Comparison of ENCODE assay signal across 13 mouse cellular contexts in the genomic region with DNA sequence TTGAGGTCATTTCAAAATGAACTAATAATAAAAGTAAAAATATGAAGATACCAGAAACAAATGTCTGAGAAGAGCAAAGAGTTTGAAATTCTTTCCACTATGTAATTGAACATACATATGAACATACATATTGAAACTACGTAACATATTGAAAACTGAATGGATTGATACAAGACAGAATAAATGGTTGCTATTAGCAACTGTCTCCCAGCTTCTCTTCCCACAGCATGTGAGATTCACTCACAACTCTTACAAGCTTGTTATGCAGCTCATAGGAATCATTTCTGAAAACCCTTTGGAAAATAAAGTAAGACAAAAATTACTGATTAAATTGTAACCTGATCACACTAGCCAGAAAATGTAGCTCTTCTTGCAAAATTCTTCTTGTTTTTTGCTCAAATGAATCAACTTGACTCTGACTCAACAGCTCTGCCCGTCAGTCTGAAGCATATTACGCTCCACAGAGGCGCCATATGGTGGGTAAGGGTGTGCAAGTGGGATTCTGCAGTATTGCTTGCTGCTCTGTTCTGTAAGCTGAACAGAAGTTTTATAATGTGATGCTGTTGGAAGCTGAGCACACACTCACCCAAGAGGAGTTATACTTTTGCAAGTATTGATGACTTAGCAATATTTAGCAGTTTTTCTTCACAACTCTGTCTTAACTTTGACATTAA.
DNase-seq lines count a peak whose midpoint lies in the region; ATAC-seq and TF ChIP-seq lines count a peak whose summit lies in the region.
"Had no signal": no experiment of that assay in that cellular context is flagged by ENCODE, and none has a peak within 500 bp of the region (broad histone marks: within the 10 kb centered on the region; RNA-seq: fewer than 3 reads in every experiment).

No protein-coding gene starts in this region.

- H3K9me3 ChIP-seq in forebrain, embryonic 14.5 days (replicated peaks; ENCODE audit: control insufficient read depth, low read length) = no peaks in the 10 kb centered on the region
- no peaks in the 10 kb centered on the region for H3K9me3 ChIP-seq in forebrain, embryonic 10.5 days
- no peaks in the 10 kb centered on the region for H3K9me3 ChIP-seq in heart, embryonic 11.5 days (replicated peaks; ENCODE audit: control insufficient read depth, low read length)
- H3K9me3 ChIP-seq: stomach, embryonic 15.5 days had no signal

- peak; percentile 80; the same call in 1 of the 2 replicates for ATAC-seq in forebrain, embryonic 14.5 days
- no peak for ATAC-seq in heart, embryonic 11.5 days (replicated peaks; ENCODE audit: insufficient number of reproducible peaks, low FRiP score, low TSS enrichment)
- ATAC-seq: midbrain, embryonic 16.5 days had no signal

- no peaks in the 10 kb centered on the region for H3K4me1 ChIP-seq in forebrain, embryonic 14.5 days (ENCODE audit: control insufficient read depth, insufficient read depth, low read length)
- no peaks in the 10 kb centered on the region for H3K4me1 ChIP-seq in forebrain, embryonic 10.5 days
- no peaks in the 10 kb centered on the region for H3K4me1 ChIP-seq in heart, embryonic 11.5 days (ENCODE audit: control insufficient read depth, insufficient read depth, low read length)
- H3K4me1 ChIP-seq in kidney, adult 2 months (ENCODE audit: control insufficient read depth, insufficient read depth, low read length) = no peaks in the 10 kb centered on the region
- H3K4me1 ChIP-seq: heart, embryonic 13.5 days; stomach, embryonic 15.5 days had no signal

- WGBS in forebrain, embryonic 14.5 days = 74% methylated on average over 4 of the region's 4 CpGs
- WGBS in forebrain, embryonic 10.5 days = 89% methylated on average over 4 of the region's 4 CpGs
- WGBS in heart, embryonic 11.5 days (ENCODE audit: insufficient replicate concordance) = 83% methylated on average over 4 of the region's 4 CpGs
- 81% methylated on average over 4 of the region's 4 CpGs for WGBS in kidney, adult 2 months

- TF ChIP-seq POLR2A in kidney, adult 2 months (IDR thresholded peaks at IDR 0.05; ENCODE audit: low read depth, low read length) = no peak

- H3K4me3 ChIP-seq in forebrain, embryonic 14.5 days (ENCODE audit: low read depth, low read length) = no peak overlapping the region
- H3K4me3 ChIP-seq in forebrain, embryonic 10.5 days = no peak overlapping the region
- H3K4me3 ChIP-seq in heart, embryonic 11.5 days (ENCODE audit: low read depth, low read length) = no peak overlapping the region
- H3K4me3 ChIP-seq in kidney, adult 2 months (ENCODE audit: insufficient read depth, low read depth, low read length) = no peak overlapping the region
- H3K4me3 ChIP-seq: heart, embryonic 13.5 days; stomach, embryonic 15.5 days had no signal

- H3K9ac ChIP-seq in forebrain, embryonic 14.5 days (ENCODE audit: low read length) = no peak overlapping the region
- H3K9ac ChIP-seq in heart, embryonic 11.5 days (ENCODE audit: low read depth, low read length) = no peak overlapping the region
- H3K9ac ChIP-seq: heart, embryonic 13.5 days; liver, embryonic 14.5 days; stomach, embryonic 15.5 days had no signal

- no peaks in the 10 kb centered on the region for H3K27me3 ChIP-seq in forebrain, embryonic 14.5 days (replicated peaks; ENCODE audit: control insufficient read depth, insufficient read depth, low read length)
- no peaks in the 10 kb centered on the region for H3K27me3 ChIP-seq in forebrain, embryonic 10.5 days (ENCODE audit: poor library complexity, severe bottlenecking)
- H3K27me3 ChIP-seq in heart, embryonic 11.5 days (ENCODE audit: control insufficient read depth, insufficient read depth, low read length) = no peaks in the 10 kb centered on the region
- H3K27me3 ChIP-seq in kidney, adult 2 months (replicated peaks; ENCODE audit: control insufficient read depth, insufficient read depth, low read length) = no peaks in the 10 kb centered on the region
- H3K27me3 ChIP-seq: heart, embryonic 13.5 days; stomach, embryonic 15.5 days had no signal

- H3K4me2 ChIP-seq in forebrain, embryonic 14.5 days (ENCODE audit: low read length) = no peak overlapping the region
- no peak overlapping the region for H3K4me2 ChIP-seq in heart, embryonic 11.5 days
- H3K4me2 ChIP-seq: heart, embryonic 13.5 days; stomach, embryonic 15.5 days had no signal

- no peaks in the 10 kb centered on the region for H3K36me3 ChIP-seq in forebrain, embryonic 14.5 days (ENCODE audit: control insufficient read depth, insufficient read depth, low read length)
- H3K36me3 ChIP-seq in forebrain, embryonic 10.5 days (replicated peaks) = no peaks in the 10 kb centered on the region
- H3K36me3 ChIP-seq in heart, embryonic 11.5 days (ENCODE audit: control insufficient read depth, insufficient read depth, low read length) = no peaks in the 10 kb centered on the region
- no peaks in the 10 kb centered on the region for H3K36me3 ChIP-seq in kidney, adult 2 months (ENCODE audit: control insufficient read depth, insufficient read depth, low read length)
- H3K36me3 ChIP-seq: heart, embryonic 13.5 days; stomach, embryonic 15.5 days had no signal

- TF ChIP-seq CTCF in kidney, adult 2 months (conservative IDR thresholded peaks at IDR 0.05; ENCODE audit: insufficient read depth, insufficient read length, low read depth, low read length) = no peak

- H3K27ac ChIP-seq in forebrain, embryonic 14.5 days (ENCODE audit: low read depth, low read length) = no peak overlapping the region
- no peak overlapping the region for H3K27ac ChIP-seq in forebrain, embryonic 10.5 days
- no peak overlapping the region for H3K27ac ChIP-seq in heart, embryonic 11.5 days (ENCODE audit: low read depth, low read length)
- H3K27ac ChIP-seq in kidney, adult 2 months (ENCODE audit: insufficient read depth, low read depth, low read length) = no peak overlapping the region
- H3K27ac ChIP-seq: heart, embryonic 13.5 days; liver, embryonic 14.5 days; stomach, embryonic 15.5 days had no signal

- peak; percentile 66 for DNase-seq in forebrain, embryonic 14.5 days (ENCODE audit: low spot score)
- DNase-seq in forebrain, embryonic 10.5 days (ENCODE audit: extremely low spot score, low spot score) = no peak
- peak; percentile 58 to 71 for DNase-seq in frontal cortex, postnatal 36 days (ENCODE audit: low spot score in 2 of 2)
- DNase-seq in left cerebral cortex, adult 18-20 months (ENCODE audit: low spot score in 2 of 2) = peak; percentile 14 to 41
- DNase-seq in right cerebral cortex, postnatal 14 days = peak; percentile 19
- no peak for DNase-seq in gastrocnemius, postnatal 10 days
- no peak for DNase-seq in kidney, adult 2 months
- DNase-seq: lung, postnatal 36 days had no signal

Comparison
In these comparisons a context has a peak if more than half of its experiments do, and no peak if none do; other contexts are left out.
1. DNase-seq: peak in forebrain, embryonic 14.5 days (single experiment), frontal cortex, postnatal 36 days (2 of 2), left cerebral cortex, adult 18-20 months (2 of 2) and right cerebral cortex, postnatal 14 days (single experiment); none in forebrain, embryonic 10.5 days (single experiment), gastrocnemius, postnatal 10 days (single experiment) and kidney, adult 2 months (single experiment).